Mouse (Mus musculus) MEL (cell line): ENCODE measurements around the gene 2010003K11Rik.

Experiments used
- CTCF ChIP-seq, 3 experiments: IDR thresholded peaks in 2 of 3; conservative IDR thresholded peaks in 1 of 3; 2 replicates each; pipeline ENCODE4 v1.5.1; 2011 to 2012; ENCODE audit warnings: low read length in 3 of 3, low read depth in 2 of 3, mild to moderate bottlenecking in 2 of 3, improper control_type of control experiment in 1 of 3, inconsistent platforms in 1 of 3, mixed read lengths in 1 of 3, moderate library complexity in 1 of 3; ENCODE audit not compliant: control insufficient read depth in 1 of 3, insufficient read depth in 1 of 3, poor library complexity in 1 of 3, severe bottlenecking in 1 of 3
- EP300 ChIP-seq, 2 experiments: IDR thresholded peaks; 2 replicates each; pipeline ENCODE4 v1.6.1; 2011; ENCODE audit warnings: improper control_type of control experiment in 2 of 2, low read length in 2 of 2, low read depth in 1 of 2, mild to moderate bottlenecking in 1 of 2
- GATA1 ChIP-seq: IDR thresholded peaks from 2 replicates; pipeline ENCODE4 v1.6.1; 2011; ENCODE audit warnings: low read depth, low read length, improper control_type of control experiment
- USF1 ChIP-seq: IDR thresholded peaks from 2 replicates; pipeline ENCODE4 v1.6.1; 2014; ENCODE audit warnings: low read depth, mild to moderate bottlenecking, inconsistent platforms, low read length, improper control_type of control experiment, moderate library complexity
- USF2 ChIP-seq, 2 experiments: IDR thresholded peaks; 2 replicates each; pipeline ENCODE4 v1.6.1; 2011 to 2012; ENCODE audit warnings: improper control_type of control experiment in 2 of 2, low read length in 2 of 2, borderline replicate concordance in 1 of 2, inconsistent platforms in 1 of 2, low read depth in 1 of 2, mild to moderate bottlenecking in 1 of 2; ENCODE audit not compliant: insufficient read depth in 1 of 2
- ZC3H11A ChIP-seq: IDR thresholded peaks from 2 replicates; pipeline ENCODE4 v1.6.1; 2012; ENCODE audit warnings: low read depth, mild to moderate bottlenecking, inconsistent platforms, low read length, improper control_type of control experiment
- ZKSCAN1 ChIP-seq: IDR thresholded peaks from 2 replicates; pipeline ENCODE4 v1.6.1; 2012; ENCODE audit warnings: low read depth, mild to moderate bottlenecking, inconsistent platforms, low read length, improper control_type of control experiment, moderate library complexity

DNA sequence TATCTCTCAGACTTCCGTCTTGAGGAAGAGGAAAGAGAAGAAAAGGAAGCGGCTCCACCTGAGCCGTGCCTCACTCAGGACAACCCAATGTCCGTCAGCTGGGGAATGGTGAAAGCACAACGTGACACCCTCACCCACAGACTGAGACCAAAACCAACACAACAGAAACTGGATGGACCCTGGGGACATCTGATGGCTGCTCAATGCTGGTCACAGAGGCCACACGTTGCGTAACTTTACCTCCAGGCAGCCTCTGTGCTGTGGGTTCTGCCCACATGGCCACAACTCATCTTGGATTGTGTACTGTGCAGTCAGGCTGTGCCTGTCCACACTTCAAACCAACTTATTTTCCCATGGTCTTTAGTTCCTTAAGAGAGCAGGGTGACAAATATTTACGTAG, 36.4 kb downstream of the 2010003K11Rik start:
- TF ChIP-seq ZKSCAN1 (no peak), USF1 (no peak), ZC3H11A (no peak), CTCF (IDR thresholded peaks at IDR 0.05 in 2 of 3, conservative IDR thresholded peaks at IDR 0.05 in 1 of 3; ENCODE audit: control insufficient read depth in 1 of 3, insufficient read depth in 1 of 3, low read depth in 2 of 3, low read length in 3 of 3, poor library complexity in 1 of 3, severe bottlenecking in 1 of 3) (no peak), EP300 (IDR thresholded peaks at IDR 0.05; ENCODE audit: low read depth in 1 of 2, low read length in 2 of 2) (no peak), GATA1 (no peak), USF2 (IDR thresholded peaks at IDR 0.05; ENCODE audit: borderline replicate concordance in 1 of 2, insufficient read depth in 1 of 2, low read depth in 1 of 2, low read length in 2 of 2) (no peak)
